ENCODE assay signal across 20 mouse cellular contexts in the genomic region with DNA sequence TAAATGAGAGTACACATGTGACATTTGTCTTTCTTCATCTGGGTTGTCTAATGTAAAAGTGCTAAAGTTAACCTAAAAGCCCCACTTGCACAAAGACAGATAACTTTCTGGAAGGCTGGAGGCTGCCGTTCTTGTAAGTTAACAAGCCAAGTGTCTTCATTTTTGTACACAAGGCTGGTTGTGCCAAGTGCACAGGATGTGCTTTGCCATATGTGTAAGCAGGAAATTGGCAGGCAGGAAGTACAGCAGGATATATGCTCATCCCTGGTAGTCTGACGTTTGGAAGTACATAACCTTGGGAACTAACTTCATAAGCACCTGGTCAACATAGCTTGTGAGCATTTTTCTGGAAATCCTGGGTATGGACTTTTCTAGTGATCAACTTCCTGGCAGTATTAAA. TPM values are rescaled to one million over a fixed set of nuclear protein-coding genes. Genes with fewer than 3 reads are reported as not detected.
"Had no signal": no experiment of that assay in that cellular context is flagged by ENCODE, and none has a peak within 500 bp of the region (broad histone marks: within the 10 kb centered on the region; RNA-seq: fewer than 3 reads in every experiment).

No protein-coding gene starts in this region.

- ATAC-seq: liver, postnatal 0 days; lung, postnatal 0 days; midbrain, embryonic 13.5 days; midbrain, embryonic 16.5 days had no signal

- H3K27ac ChIP-seq: lung, embryonic 15.5 days; macrophage; midbrain, embryonic 13.5 days; neural tube, embryonic 13.5 days; neural tube, embryonic 15.5 days had no signal

- H3K9ac ChIP-seq: liver, postnatal 0 days; lung, embryonic 15.5 days; midbrain, embryonic 13.5 days; neural tube, embryonic 13.5 days; neural tube, embryonic 15.5 days had no signal

- H3K9me3 ChIP-seq: lung, embryonic 15.5 days; megakaryocyte, embryonic 14.5 days; midbrain, embryonic 13.5 days; neural tube, embryonic 13.5 days; neural tube, embryonic 15.5 days had no signal

- DNase-seq: liver, postnatal 0 days; lung, adult 2 months; retina, postnatal 1 day; right cerebral cortex, adult 18-20 months; right cerebral cortex, postnatal 25 days; right cerebral cortex, postnatal 4 days; spleen, adult 18-20 months; thymus, adult 18-20 months; thymus, postnatal 14 days; thymus, postnatal 36 days had no signal

- H3K4me1 ChIP-seq: lung, embryonic 15.5 days; megakaryocyte, embryonic 14.5 days; midbrain, embryonic 13.5 days; neural tube, embryonic 13.5 days; neural tube, embryonic 15.5 days had no signal

- H3K4me3 ChIP-seq: lung, embryonic 15.5 days; megakaryocyte, embryonic 14.5 days; midbrain, embryonic 13.5 days; myocyte; neural tube, embryonic 13.5 days; neural tube, embryonic 15.5 days had no signal

- H3K36me3 ChIP-seq: lung, embryonic 15.5 days; midbrain, embryonic 13.5 days; neural tube, embryonic 13.5 days; neural tube, embryonic 15.5 days had no signal

- H3K27me3 ChIP-seq: lung, embryonic 15.5 days; megakaryocyte, embryonic 14.5 days; midbrain, embryonic 13.5 days; neural tube, embryonic 13.5 days; neural tube, embryonic 15.5 days had no signal

- H3K4me2 ChIP-seq: lung, embryonic 15.5 days; midbrain, embryonic 11.5 days; midbrain, embryonic 13.5 days; neural tube, embryonic 13.5 days; neural tube, embryonic 15.5 days had no signal

RNA-seq across cellular contexts. Expression of a gene that starts 25.9 kb away (rescaled TPM):
- polyA plus RNA-seq: liver, postnatal 0 days; macrophage had no signal
